Comparison of ENCODE assay signal across 8 mouse cellular contexts in the genomic region with DNA sequence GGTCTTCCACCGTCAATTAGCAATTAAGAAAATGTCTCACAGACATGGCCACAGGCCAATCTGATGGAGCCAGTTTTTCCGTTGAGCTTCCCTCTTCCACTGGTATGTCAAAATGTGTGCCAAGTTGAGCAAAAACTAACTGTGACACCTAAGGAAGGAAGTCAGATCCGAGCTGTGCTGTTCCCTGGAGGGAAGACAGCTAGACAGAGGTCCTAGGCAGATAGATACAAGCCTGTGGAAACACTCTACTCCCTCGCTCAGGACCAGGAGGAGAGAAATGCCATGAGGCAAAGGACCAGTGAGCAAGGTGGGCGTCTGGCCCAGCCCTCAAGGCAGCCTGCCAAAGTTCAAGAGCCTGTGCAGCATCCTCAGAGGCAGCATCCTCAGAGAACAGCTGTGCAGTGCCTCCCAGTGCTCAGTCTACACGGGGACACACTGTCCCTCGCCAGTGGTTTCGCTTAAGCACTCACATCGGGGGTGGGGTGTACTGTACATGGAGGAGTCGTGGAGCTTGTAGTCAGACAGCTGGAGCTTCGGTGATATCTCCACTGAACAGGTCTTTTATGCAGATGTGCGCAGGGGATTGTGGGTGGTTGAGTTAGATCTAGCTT. TPM values are rescaled to one million over a fixed set of nuclear protein-coding genes. Genes with fewer than 3 reads are reported as not detected.
DNase-seq lines count a peak whose midpoint lies in the region; ATAC-seq and TF ChIP-seq lines count a peak whose summit lies in the region.

No protein-coding gene starts in this region.

- H3K4me3 ChIP-seq in layer of hippocampus, adult 2 months: no peak overlapping the region
- H3K4me3 ChIP-seq in heart, embryonic 12.5 days: no peak overlapping the region
- no peak overlapping the region for H3K4me3 ChIP-seq in lung, postnatal 0 days (ENCODE audit: low read depth, low read length)

- peaks cover 7% of the 10 kb centered on the region for H3K4me1 ChIP-seq in heart, embryonic 12.5 days (replicated peaks)
- H3K4me1 ChIP-seq in lung, postnatal 0 days (ENCODE audit: insufficient read depth, low read depth, low read length): no peaks in the 10 kb centered on the region

- peak; percentile 63 for ATAC-seq in heart, embryonic 12.5 days (ENCODE audit: insufficient number of reproducible peaks, low FRiP score)
- peak; percentile 74 for ATAC-seq in lung, postnatal 0 days

- H3K36me3 ChIP-seq in heart, embryonic 12.5 days: peaks cover 53% of the 10 kb centered on the region
- H3K36me3 ChIP-seq in lung, postnatal 0 days (ENCODE audit: insufficient read depth, low read length): no peaks in the 10 kb centered on the region

- no peak overlapping the region for H3K4me2 ChIP-seq in heart, embryonic 12.5 days
- H3K4me2 ChIP-seq in lung, postnatal 0 days (replicated peaks; ENCODE audit: low read depth, low read length): no peak overlapping the region

- H3K27ac ChIP-seq in layer of hippocampus, adult 2 months: peak overlapping the region; percentile 11; the same call in 1 of the 2 replicates
- H3K27ac ChIP-seq in heart, embryonic 12.5 days (ENCODE audit: poor library complexity, severe bottlenecking): 0 out of 2 replicates have a peak overlapping the region, but pooled peaks have one; percentile 44
- no peak overlapping the region for H3K27ac ChIP-seq in lung, postnatal 0 days (ENCODE audit: low read length)

- WGBS in heart, embryonic 12.5 days: 68% methylated on average over 12 of the region's 12 CpGs
- 53% methylated on average over 12 of the region's 12 CpGs for WGBS in lung, postnatal 0 days

- no peak for TF ChIP-seq CTCF in layer of hippocampus, adult 2 months (conservative IDR thresholded peaks at IDR 0.05)
- no peak for TF ChIP-seq CTCF in brain, embryonic 14.5 days (IDR thresholded peaks at IDR 0.05; ENCODE audit: borderline replicate concordance, extremely low read depth, insufficient read depth, insufficient read length)
- peak; percentile 23 for TF ChIP-seq CTCF in lung, postnatal 0 days (IDR thresholded peaks at IDR 0.05)

- TF ChIP-seq POLR2A in brain, embryonic 14.5 days (IDR thresholded peaks at IDR 0.05; ENCODE audit: borderline replicate concordance, extremely low read depth, insufficient read depth, insufficient read length, poor library complexity, severe bottlenecking): no peak

- H3K9ac ChIP-seq in heart, embryonic 12.5 days: no peak overlapping the region
- H3K9ac ChIP-seq in lung, postnatal 0 days (replicated peaks; ENCODE audit: low read depth): no peak overlapping the region

- DNase-seq in layer of hippocampus, adult 2 months (ENCODE audit: low spot score in 2 of 2): peak in 1 of 2 experiments; percentile 24
- no peak for DNase-seq in layer of hippocampus, postnatal 25 days (ENCODE audit: extremely low spot score in 1 of 2, low spot score in 1 of 2)
- peak; percentile 52 for DNase-seq in brain, embryonic 14.5 days (ENCODE audit: low read depth)
- DNase-seq in kidney, postnatal 14 days: peak; percentile 62
- DNase-seq in lung, postnatal 0 days (ENCODE audit: low spot score): peak; percentile 35
- peak; percentile 55 for DNase-seq in thymus, postnatal 0 days (ENCODE audit: low spot score)
- DNase-seq in cerebellum, postnatal 36 days: no peak

- H3K27me3 ChIP-seq in heart, embryonic 12.5 days (replicated peaks): no peaks in the 10 kb centered on the region
- H3K27me3 ChIP-seq in lung, postnatal 0 days (replicated peaks; ENCODE audit: insufficient read depth, low read length): no peaks in the 10 kb centered on the region

- no peak for TF ChIP-seq EP300 in lung, postnatal 0 days (IDR thresholded peaks at IDR 0.05)

- no peaks in the 10 kb centered on the region for H3K9me3 ChIP-seq in heart, embryonic 12.5 days (replicated peaks)
- no peaks in the 10 kb centered on the region for H3K9me3 ChIP-seq in lung, postnatal 0 days (ENCODE audit: low read length)

RNA-seq across cellular contexts. Expression of a gene that starts 36.6 kb away (rescaled TPM):
- total RNA-seq in layer of hippocampus, adult 2 months (2021): 10 to 100 TPM; 28.3 to 30.1 TPM
- total RNA-seq in layer of hippocampus, postnatal 25 days (2021): 10 to 100 TPM; 26.4 to 32.5 TPM
- polyA plus RNA-seq in brain, embryonic 14.5 days (2012; rRNA removed): 46.2 and 47.5 TPM in 2 replicates
- 64.6 and 68.1 TPM in 2 replicates for polyA plus RNA-seq in heart, embryonic 12.5 days (2016; fragmentation: Nextera tagmentation; extraction: Ambion mirVana)
- 43.2 and 47.5 TPM in 2 replicates for polyA plus RNA-seq in lung, postnatal 0 days (2015; fragmentation: Nextera tagmentation; extraction: Ambion mirVana)
- polyA plus RNA-seq in thymus, postnatal 0 days (2015; fragmentation: Nextera tagmentation; extraction: Ambion mirVana): 69.0 and 70.6 TPM in 2 replicates

RNA-seq across cellular contexts. Expression of a gene that starts 53.1 kb away (rescaled TPM):
- total RNA-seq in layer of hippocampus, adult 2 months (2021): 1 to 10 TPM; 1.7 to 2.2 TPM
- 1 to 10 TPM in 1 of 2 experiments, under 1 TPM in 1; 0.98 to 1.0 TPM for total RNA-seq in layer of hippocampus, postnatal 25 days (2021)
- 1.2 TPM in 2 replicates for polyA plus RNA-seq in brain, embryonic 14.5 days (2012; rRNA removed)
- polyA plus RNA-seq in heart, embryonic 12.5 days (2016; fragmentation: Nextera tagmentation; extraction: Ambion mirVana): 1.8 and 2.0 TPM in 2 replicates
- polyA plus RNA-seq in lung, postnatal 0 days (2015; fragmentation: Nextera tagmentation; extraction: Ambion mirVana): 0.23 and 0.43 TPM in 2 replicates
- 0.40 and 0.57 TPM in 2 replicates for polyA plus RNA-seq in thymus, postnatal 0 days (2015; fragmentation: Nextera tagmentation; extraction: Ambion mirVana)

Comparison
In these comparisons a context has a peak if more than half of its experiments do, and no peak if none do; other contexts are left out.
1. DNase-seq: peak in brain, embryonic 14.5 days (single experiment), kidney, postnatal 14 days (single experiment), lung, postnatal 0 days (single experiment) and thymus, postnatal 0 days (single experiment); none in layer of hippocampus, postnatal 25 days (0 of 2) and cerebellum, postnatal 36 days (0 of 2).